Mouse (Mus musculus): ENCODE measurements around the gene Cdip1.
"Not testable (repeated sequence)": the region's sequence is repeated elsewhere in the genome, so short reads cannot be mapped to it uniquely, and the experiment has no call there.

Cdip1 gene

DNA sequence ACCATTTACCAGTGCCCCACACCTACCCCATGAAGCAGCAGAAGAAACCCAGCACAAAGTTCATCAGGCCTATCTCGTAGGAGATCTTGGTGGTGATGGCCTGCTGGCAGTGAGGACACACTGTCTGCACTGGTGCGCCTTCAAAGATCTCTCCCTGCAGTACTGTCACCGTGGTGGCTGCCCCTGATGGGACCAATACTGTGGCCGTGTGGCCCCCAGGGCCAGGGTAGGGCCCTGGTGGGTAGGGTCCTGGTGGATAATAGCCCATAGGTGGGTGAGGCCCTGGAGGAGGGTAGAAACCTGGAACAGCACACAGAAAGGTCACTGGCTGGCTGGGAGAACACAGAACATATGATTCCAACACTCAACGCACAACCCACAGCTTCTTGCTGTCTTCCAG is 21.4 kb downstream of the Cdip1 start:
- DNase-seq = no peak

- DNase-seq = no peak
These were observed 22.9 kb downstream of the Cdip1 start for GRCm38 (mm10) chr16:4767012-4767790.

DNA sequence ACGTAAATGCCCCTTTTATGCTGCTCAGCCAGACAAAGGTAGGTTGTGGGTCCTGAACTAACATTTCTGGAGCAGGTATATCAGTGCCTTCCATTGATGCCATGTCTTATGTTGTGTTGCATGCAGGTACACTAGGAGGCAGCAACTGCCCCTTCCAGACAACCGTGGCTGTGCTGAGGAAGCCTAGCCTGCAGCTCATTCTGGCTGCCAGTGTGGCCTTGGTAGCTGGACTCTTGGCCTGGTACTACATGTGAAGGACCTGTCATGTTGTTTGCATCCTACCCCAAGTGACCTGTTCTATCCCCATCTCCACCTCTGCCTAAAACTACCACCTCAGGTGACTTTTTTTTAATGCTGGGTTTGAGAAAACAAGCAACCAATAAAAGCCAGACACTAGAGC is 24.2 kb downstream of the Cdip1 start:
- DNase-seq = no peak

- no peak for DNase-seq
These were observed 26.8 kb downstream of the Cdip1 start for GRCm38 (mm10) chr16:4763276-4763675.

DNA sequence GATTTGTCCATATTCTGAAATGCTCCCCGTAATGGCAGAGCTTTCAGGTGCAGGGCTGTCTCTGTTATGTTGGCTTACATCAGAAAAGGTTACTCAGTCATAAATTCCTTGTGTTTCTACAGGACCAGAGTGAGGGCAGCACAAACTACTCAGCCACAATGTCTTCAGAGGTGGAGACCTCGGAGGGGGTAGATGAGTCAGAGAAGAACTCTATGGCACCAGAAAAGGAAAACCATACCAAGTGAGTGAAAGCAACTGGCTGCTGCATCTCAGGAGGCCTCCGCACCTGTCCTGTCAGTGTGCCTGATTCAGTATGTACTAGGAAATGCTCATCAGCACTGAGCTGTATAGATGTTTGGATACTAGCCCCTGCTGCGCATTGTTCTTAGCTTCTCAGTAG is 27.7 kb downstream of the Cdip1 start:
- DNase-seq = no peak

GRCm38 (mm10) chr16:4756660-4757335 is 33.3 kb downstream of the Cdip1 start:
- not testable (repeated sequence) for DNase-seq

DNA sequence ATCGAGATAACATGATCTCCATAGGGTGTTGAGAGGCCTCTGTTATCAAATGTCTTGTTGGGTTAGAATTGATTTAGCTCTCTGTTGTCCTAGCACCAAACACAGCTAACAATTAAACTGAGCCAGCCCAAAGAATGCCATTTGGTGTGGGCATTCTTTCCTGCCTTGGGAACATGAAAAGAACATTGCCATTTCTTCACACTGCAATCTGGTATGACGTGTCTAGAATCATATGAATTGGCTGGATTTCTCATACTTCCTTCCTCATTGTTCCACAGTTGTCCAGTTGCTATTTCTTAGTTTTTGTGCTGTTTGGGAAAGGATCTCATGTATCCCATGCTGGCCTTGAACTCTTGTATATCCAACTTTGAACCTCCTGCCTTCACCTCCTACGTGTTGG is 36.0 kb downstream of the Cdip1 start:
- no peak for DNase-seq

DNA sequence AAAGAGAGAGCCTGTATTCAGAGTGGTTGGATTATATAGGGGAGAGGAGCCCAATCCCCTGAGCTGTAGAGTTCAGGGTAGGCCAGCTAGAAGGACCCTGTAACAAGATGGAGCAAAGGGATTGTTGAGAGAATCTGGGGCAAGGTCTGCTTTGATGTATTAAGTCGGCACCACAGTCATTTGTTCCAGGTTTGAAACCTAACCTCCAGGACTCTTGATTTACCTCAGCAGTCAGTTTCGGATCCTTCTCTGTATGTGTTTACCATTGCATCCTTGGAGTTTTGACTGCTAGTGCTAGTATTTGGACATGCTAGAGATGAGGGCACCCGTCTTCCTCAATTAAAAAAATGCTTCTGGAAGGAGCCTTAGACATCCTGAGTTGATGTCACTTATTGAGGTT is 37.9 kb downstream of the Cdip1 start:
- DNase-seq = no peak

- DNase-seq = no peak
These were observed 47.9 kb downstream of the Cdip1 start for GRCm38 (mm10) chr16:4742186-4742585.

DNA sequence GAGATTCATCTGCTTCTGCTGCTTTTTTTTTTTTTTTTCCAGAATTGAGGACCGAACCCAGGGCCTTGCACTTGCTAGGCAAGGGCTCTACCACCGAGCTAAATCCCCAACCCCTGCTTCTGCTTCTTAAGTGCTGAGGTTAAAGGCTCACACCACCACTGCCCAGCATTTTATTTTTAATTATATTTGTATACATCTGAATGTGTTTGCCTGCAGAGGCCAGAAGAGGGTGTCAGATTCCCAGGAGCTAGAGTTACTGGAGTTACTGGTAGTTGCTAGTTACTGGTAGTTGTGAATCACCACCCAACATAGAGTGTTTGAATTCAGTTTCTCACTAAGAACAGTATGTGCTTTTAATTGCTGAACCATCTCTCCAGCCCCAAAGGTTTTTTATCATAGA is 50.1 kb downstream of the Cdip1 start:
- no peak for DNase-seq

DNA sequence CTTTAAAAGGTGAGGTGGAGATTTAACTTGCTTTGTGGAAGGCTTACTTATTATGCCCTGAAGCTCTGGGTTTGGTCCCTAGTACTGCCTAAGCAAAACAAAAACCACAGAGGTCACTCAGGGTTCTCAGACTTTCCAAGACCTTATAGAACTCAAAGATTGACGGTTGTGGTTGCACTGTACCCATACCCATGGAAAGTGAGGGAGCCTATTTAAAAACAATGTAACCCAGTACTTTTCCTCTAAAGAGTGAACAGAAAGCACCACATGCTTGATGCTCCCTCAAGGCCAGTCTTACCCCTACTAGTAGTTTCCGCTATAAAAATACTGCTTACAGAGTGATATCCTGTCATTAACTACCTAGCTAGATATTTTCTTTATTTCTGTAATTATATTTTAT is 53.8 kb downstream of the Cdip1 start:
- DNase-seq = no peak

GRCm38 (mm10) chr16:4730776-4731358 is 59.2 kb downstream of the Cdip1 start:
- no peak for DNase-seq

GRCm38 (mm10) chr16:4727963-4728362 is 62.1 kb downstream of the Cdip1 start:
- DNase-seq = no peak

DNA sequence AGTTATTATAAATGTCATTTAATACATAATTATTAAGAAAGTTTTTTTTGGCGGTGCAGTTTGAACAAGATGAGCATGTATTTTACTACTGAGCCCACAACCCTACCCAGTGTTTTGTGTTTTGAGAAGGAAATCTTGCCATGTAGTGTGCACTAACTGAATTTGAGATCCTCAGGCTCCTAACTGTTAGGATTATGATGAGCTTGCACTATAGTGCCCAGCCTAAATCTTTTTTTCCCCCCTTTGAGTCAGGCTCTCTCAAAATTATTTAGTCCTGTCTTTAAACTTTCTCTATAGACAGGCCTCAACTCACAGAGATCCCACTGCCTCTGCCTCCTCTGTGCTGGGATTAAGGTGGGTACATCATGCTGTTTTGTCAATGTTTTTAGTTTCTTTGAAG is 62.6 kb downstream of the Cdip1 start:
- DNase-seq = no peak

GRCm38 (mm10) chr16:4726528-4727128 is 63.5 kb downstream of the Cdip1 start:
- DNase-seq = no peak

GRCm38 (mm10) chr16:4725780-4726527 is 64.1 kb downstream of the Cdip1 start, which contains the start of gene Hmox2:
Gene Hmox2 (plus strand): TSS chr16:4726361.
- DNase-seq = peak; percentile 91

DNA sequence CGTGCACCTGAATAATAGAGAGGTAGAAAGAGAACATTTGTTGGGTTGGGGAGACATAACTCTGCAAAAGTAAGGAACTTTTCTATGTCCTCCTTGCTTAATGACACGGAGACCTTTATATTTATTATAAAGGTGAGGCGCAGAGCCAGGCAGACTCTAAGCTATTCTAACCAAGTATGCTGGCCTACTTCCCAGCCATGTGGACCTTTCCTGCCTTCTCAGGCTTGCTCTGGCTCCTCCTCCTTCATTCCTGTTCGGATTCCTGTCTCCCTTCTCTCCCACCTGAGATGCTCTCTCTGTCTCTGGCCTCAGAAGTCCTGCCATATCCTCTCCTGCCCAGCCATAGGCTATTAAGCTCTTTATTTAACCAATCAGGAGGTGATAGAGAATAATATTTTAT is 64.8 kb downstream of the Cdip1 start:
- DNase-seq = no peak

- no peak for DNase-seq
These were observed 67.2 kb downstream of the Cdip1 start for GRCm38 (mm10) chr16:4722915-4723209.

GRCm38 (mm10) chr16:4722128-4722914 is 67.8 kb downstream of the Cdip1 start:
- no peak for DNase-seq

DNA sequence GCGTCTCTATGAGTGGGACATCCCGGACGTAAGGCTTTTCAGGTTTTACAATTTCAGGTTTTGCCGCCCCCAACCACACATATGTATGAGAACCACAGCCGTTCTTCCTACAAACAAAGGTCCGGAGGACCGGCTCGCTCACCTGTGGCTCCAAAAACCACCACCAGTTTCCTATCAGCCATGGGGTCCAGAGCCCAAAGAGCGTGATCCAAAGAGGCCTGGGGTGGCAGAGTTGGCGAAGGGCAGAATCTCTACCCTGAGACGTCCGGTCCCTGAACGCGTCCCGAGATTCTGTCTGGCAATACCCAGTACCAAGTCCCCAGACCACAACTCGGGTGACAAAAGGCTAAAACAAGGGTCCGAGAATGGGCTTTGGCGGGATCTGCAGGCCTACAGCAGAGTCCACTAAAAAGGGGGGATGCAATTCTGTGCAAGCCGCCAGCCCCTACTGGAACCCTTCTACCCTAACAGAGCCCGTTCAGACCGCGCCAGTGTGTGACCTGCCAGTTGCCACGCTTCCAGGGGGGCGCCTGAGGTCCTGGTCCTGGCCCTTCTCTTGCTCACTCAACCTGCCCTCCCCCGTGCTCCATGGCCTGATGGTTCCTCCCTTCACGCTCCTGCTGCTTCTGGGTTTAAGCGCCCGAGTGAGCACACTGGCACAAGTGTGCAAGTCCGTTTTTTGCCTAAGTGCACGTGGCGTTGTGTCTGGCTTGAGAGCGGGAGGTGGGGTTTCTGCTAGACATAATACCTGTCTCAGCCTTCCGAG is 71.2 kb downstream of the Cdip1 start, which contains the start of gene Nmral1:
Gene Nmral1 (minus strand): TSS at position 604 of the 766 bp plus-strand sequence.
- DNase-seq = peak; percentile 36 to 61

GRCm38 (mm10) chr16:4717866-4718265 is 72.2 kb downstream of the Cdip1 start:
- DNase-seq = no peak
